Mouse (Mus musculus) cerebellum, adult 2 months (tissue): ENCODE results near the gene Kcnc3.

Experiments
- CTCF ChIP-seq: fragments of 200-500 bp; IDR thresholded peaks from 2 replicates; pipeline ENCODE4 v1.5.1; 2011; ENCODE audit warnings: low read depth, mild to moderate bottlenecking, control low read depth, low read length, moderate library complexity, borderline replicate concordance; ENCODE audit not compliant: insufficient read depth
- POLR2A ChIP-seq: fragments of 200-500 bp; IDR thresholded peaks from 2 replicates; pipeline ENCODE4 v1.6.1; 2011; ENCODE audit warnings: low read length, control low read depth, borderline replicate concordance; ENCODE audit not compliant: insufficient read depth

- TF ChIP-seq CTCF (no peak), POLR2A (no peak)
Observed at GRCm38 (mm10) chr7:44550409-44550678, 40.1 kb upstream of the Kcnc3 start.
